Mouse (Mus musculus): Measurements from ENCODE around the gene Tsc22d1. TPM values are rescaled to one million over a fixed set of nuclear protein-coding genes. Genes with fewer than 3 reads are reported as not detected.

Gene Tsc22d1
- polyA plus RNA-seq, 1 experiment from 2014 or later, result 296 TPM

GRCm38 (mm10) chr14:76413773-76414121, 1.0 kb upstream of the Tsc22d1 start:
- no peak for DNase-seq (ENCODE audit: low spot score)

GRCm38 (mm10) chr14:76414122-76414861, 469 bp upstream of the Tsc22d1 start:
- peak; percentile 95 for DNase-seq (ENCODE audit: low spot score)
- H3K36me3 ChIP-seq (ENCODE audit: control insufficient read depth, insufficient read depth, low read length), result peaks cover 15% of the 10 kb centered on the region; the same call in 1 of the 2 replicates
- no peaks in the 10 kb centered on the region for H3K9me3 ChIP-seq (ENCODE audit: control insufficient read depth, low read length)
- ATAC-seq (replicated peaks; ENCODE audit: low FRiP score), result peak; percentile 89
- peak overlapping the region; percentile 86 for H3K4me3 ChIP-seq (ENCODE audit: low read depth, low read length)
- WGBS, result under 1% methylated on average over 65 of the region's 81 CpGs
- H3K27me3 ChIP-seq (replicated peaks; ENCODE audit: control insufficient read depth, insufficient read depth, low read length), result 0 out of 2 replicates have a peak, but pooled peaks cover 2% of the 10 kb centered on the region
- H3K27ac ChIP-seq (ENCODE audit: low read depth, low read length), result peak overlapping the region; percentile 95
- peak overlapping the region; percentile 89 for H3K9ac ChIP-seq (ENCODE audit: low read depth, low read length)
- peak overlapping the region; percentile 93 for H3K4me2 ChIP-seq
- H3K4me1 ChIP-seq (replicated peaks; ENCODE audit: control insufficient read depth, insufficient read depth, low read length), result peaks cover 19% of the 10 kb centered on the region

More at GRCm38 (mm10) chr14:76413773-76414121, 1.0 kb upstream of the Tsc22d1 start:
- 0 out of 2 replicates have a peak, but pooled peaks have one; percentile 4 for ATAC-seq (replicated peaks; ENCODE audit: low FRiP score)
- Histone ChIP-seq H3K27me3 (replicated peaks; ENCODE audit: control insufficient read depth, insufficient read depth, low read length) (0 out of 2 replicates have a peak, but pooled peaks cover 2% of the 10 kb centered on the region), H3K4me2 (peak overlapping the region; percentile 93), H3K4me1 (replicated peaks; ENCODE audit: control insufficient read depth, insufficient read depth, low read length) (peaks cover 18% of the 10 kb centered on the region), H3K9me3 (ENCODE audit: control insufficient read depth, low read length) (no peaks in the 10 kb centered on the region), H3K27ac (ENCODE audit: low read depth, low read length) (peak overlapping the region; percentile 95), H3K36me3 (ENCODE audit: control insufficient read depth, insufficient read depth, low read length) (peaks cover 15% of the 10 kb centered on the region; the same call in 1 of the 2 replicates), H3K4me3 (ENCODE audit: low read depth, low read length) (peak overlapping the region; percentile 86), H3K9ac (ENCODE audit: low read depth, low read length) (peak overlapping the region; percentile 75)
- WGBS, result 1% methylated on average over 10 of the region's 10 CpGs

GRCm38 (mm10) chr14:76415781-76416301, 1.1 kb downstream of the Tsc22d1 start:
- DNase-seq (ENCODE audit: low spot score), result peak; percentile 59
- peak overlapping the region; percentile 86 for H3K4me3 ChIP-seq (ENCODE audit: low read depth, low read length)
- H3K4me2 ChIP-seq, result peak overlapping the region; percentile 93
- H3K36me3 ChIP-seq (ENCODE audit: control insufficient read depth, insufficient read depth, low read length), result peaks cover 15% of the 10 kb centered on the region; the same call in 1 of the 2 replicates
- H3K27me3 ChIP-seq (replicated peaks; ENCODE audit: control insufficient read depth, insufficient read depth, low read length), result 0 out of 2 replicates have a peak, but pooled peaks cover 2% of the 10 kb centered on the region
- peaks cover 26% of the 10 kb centered on the region for H3K4me1 ChIP-seq (replicated peaks; ENCODE audit: control insufficient read depth, insufficient read depth, low read length)
- WGBS, result 2% methylated on average over 35 of the region's 38 CpGs
- ATAC-seq (replicated peaks; ENCODE audit: low FRiP score), result 0 out of 2 replicates have a peak, but pooled peaks have one; percentile 3
- peak overlapping the region; percentile 89 for H3K9ac ChIP-seq (ENCODE audit: low read depth, low read length)
- no peaks in the 10 kb centered on the region for H3K9me3 ChIP-seq (ENCODE audit: control insufficient read depth, low read length)
- peak overlapping the region; percentile 95 for H3K27ac ChIP-seq (ENCODE audit: low read depth, low read length)

GRCm38 (mm10) chr14:76416366-76417040, 1.7 kb downstream of the Tsc22d1 start:
- ATAC-seq (replicated peaks; ENCODE audit: low FRiP score) (no peak), DNase-seq (ENCODE audit: low spot score) (no peak)
- H3K4me2 ChIP-seq, result peak overlapping the region; percentile 93
- 63% methylated on average over 27 of the region's 27 CpGs for WGBS
- H3K9ac ChIP-seq (ENCODE audit: low read depth, low read length), result peak overlapping the region; percentile 89
- H3K27ac ChIP-seq (ENCODE audit: low read depth, low read length), result no peak overlapping the region
- H3K4me3 ChIP-seq (ENCODE audit: low read depth, low read length), result peak overlapping the region; percentile 86
- H3K9me3 ChIP-seq (ENCODE audit: control insufficient read depth, low read length), result no peaks in the 10 kb centered on the region
- peaks cover 26% of the 10 kb centered on the region for H3K4me1 ChIP-seq (replicated peaks; ENCODE audit: control insufficient read depth, insufficient read depth, low read length)
- H3K27me3 ChIP-seq (replicated peaks; ENCODE audit: control insufficient read depth, insufficient read depth, low read length), result 0 out of 2 replicates have a peak, but pooled peaks cover 2% of the 10 kb centered on the region
- H3K36me3 ChIP-seq (ENCODE audit: control insufficient read depth, insufficient read depth, low read length), result peaks cover 15% of the 10 kb centered on the region; the same call in 1 of the 2 replicates

GRCm38 (mm10) chr14:76417346-76417745, 2.6 kb downstream of the Tsc22d1 start:
- no peak overlapping the region for H3K27ac ChIP-seq (ENCODE audit: low read depth, low read length)
- H3K36me3 ChIP-seq (ENCODE audit: control insufficient read depth, insufficient read depth, low read length), result peaks cover 15% of the 10 kb centered on the region; the same call in 1 of the 2 replicates
- ATAC-seq (replicated peaks; ENCODE audit: low FRiP score), result no peak
- peaks cover 26% of the 10 kb centered on the region for H3K4me1 ChIP-seq (replicated peaks; ENCODE audit: control insufficient read depth, insufficient read depth, low read length)
- H3K9me3 ChIP-seq (ENCODE audit: control insufficient read depth, low read length), result no peaks in the 10 kb centered on the region
- no peak for DNase-seq (ENCODE audit: low spot score)
- H3K4me3 ChIP-seq (ENCODE audit: low read depth, low read length), result no peak overlapping the region
- 0 out of 2 replicates have a peak, but pooled peaks cover 2% of the 10 kb centered on the region for H3K27me3 ChIP-seq (replicated peaks; ENCODE audit: control insufficient read depth, insufficient read depth, low read length)
- 94% methylated on average over 17 of the region's 17 CpGs for WGBS
- no peak overlapping the region; the same call in 1 of the 2 replicates for H3K4me2 ChIP-seq
- H3K9ac ChIP-seq (ENCODE audit: low read depth, low read length), result no peak overlapping the region

GRCm38 (mm10) chr14:76420726-76421125, 6.0 kb downstream of the Tsc22d1 start:
- Histone ChIP-seq H3K27ac (ENCODE audit: low read depth, low read length) (no peak overlapping the region), H3K9ac (ENCODE audit: low read depth, low read length) (no peak overlapping the region), H3K9me3 (ENCODE audit: control insufficient read depth, low read length) (no peaks in the 10 kb centered on the region), H3K36me3 (ENCODE audit: control insufficient read depth, insufficient read depth, low read length) (peaks cover 17% of the 10 kb centered on the region; the same call in 1 of the 2 replicates), H3K4me1 (replicated peaks; ENCODE audit: control insufficient read depth, insufficient read depth, low read length) (peaks cover 26% of the 10 kb centered on the region), H3K27me3 (replicated peaks; ENCODE audit: control insufficient read depth, insufficient read depth, low read length) (0 out of 2 replicates have a peak, but pooled peaks cover 2% of the 10 kb centered on the region), H3K4me2 (peak overlapping the region; percentile 22; the same call in 1 of the 2 replicates), H3K4me3 (ENCODE audit: low read depth, low read length) (no peak overlapping the region)
- ATAC-seq (replicated peaks; ENCODE audit: low FRiP score) (no peak), DNase-seq (ENCODE audit: low spot score) (no peak)
- WGBS, result 66% methylated on average over 7 of the region's 7 CpGs

- H3K4me2 ChIP-seq, result no peak overlapping the region
- peaks cover 20% of the 10 kb centered on the region; the same call in 1 of the 2 replicates for H3K36me3 ChIP-seq (ENCODE audit: control insufficient read depth, insufficient read depth, low read length)
- ATAC-seq (replicated peaks; ENCODE audit: low FRiP score), result no peak
- peaks cover 23% of the 10 kb centered on the region for H3K4me1 ChIP-seq (replicated peaks; ENCODE audit: control insufficient read depth, insufficient read depth, low read length)
- no peak overlapping the region for H3K9ac ChIP-seq (ENCODE audit: low read depth, low read length)
- DNase-seq (ENCODE audit: low spot score), result no peak
- H3K27ac ChIP-seq (ENCODE audit: low read depth, low read length), result no peak overlapping the region
- 83% methylated on average over 4 of the region's 4 CpGs for WGBS
- 0 out of 2 replicates have a peak, but pooled peaks cover 2% of the 10 kb centered on the region for H3K27me3 ChIP-seq (replicated peaks; ENCODE audit: control insufficient read depth, insufficient read depth, low read length)
- H3K4me3 ChIP-seq (ENCODE audit: low read depth, low read length), result no peak overlapping the region
- no peaks in the 10 kb centered on the region for H3K9me3 ChIP-seq (ENCODE audit: control insufficient read depth, low read length)
These were observed 6.4 kb downstream of the Tsc22d1 start for GRCm38 (mm10) chr14:76421162-76421561.

GRCm38 (mm10) chr14:76425422-76425821, 10.7 kb downstream of the Tsc22d1 start:
- H3K27me3 ChIP-seq (replicated peaks; ENCODE audit: control insufficient read depth, insufficient read depth, low read length), result no peaks in the 10 kb centered on the region
- no peak overlapping the region for H3K4me2 ChIP-seq
- H3K4me3 ChIP-seq (ENCODE audit: low read depth, low read length), result no peak overlapping the region
- H3K27ac ChIP-seq (ENCODE audit: low read depth, low read length), result no peak overlapping the region
- no peaks in the 10 kb centered on the region for H3K9me3 ChIP-seq (ENCODE audit: control insufficient read depth, low read length)
- peaks cover 3% of the 10 kb centered on the region; the same call in 1 of the 2 replicates for H3K4me1 ChIP-seq (replicated peaks; ENCODE audit: control insufficient read depth, insufficient read depth, low read length)
- ATAC-seq (replicated peaks; ENCODE audit: low FRiP score) (no peak), DNase-seq (ENCODE audit: low spot score) (no peak)
- 88% methylated on average over 7 of the region's 7 CpGs for WGBS
- H3K9ac ChIP-seq (ENCODE audit: low read depth, low read length), result no peak overlapping the region
- H3K36me3 ChIP-seq (ENCODE audit: control insufficient read depth, insufficient read depth, low read length), result peaks cover 5% of the 10 kb centered on the region; the same call in 1 of the 2 replicates

All from liver, embryonic 11.5 days (tissue).